Mouse (Mus musculus) heart, adult 11 months (tissue): ENCODE measurements around the gene Mtmr14.

Source experiments
- DNase-seq: peaks from one replicate; pipeline ENCODE4 v3.0.0; 2022

Gene Mtmr14

DNA sequence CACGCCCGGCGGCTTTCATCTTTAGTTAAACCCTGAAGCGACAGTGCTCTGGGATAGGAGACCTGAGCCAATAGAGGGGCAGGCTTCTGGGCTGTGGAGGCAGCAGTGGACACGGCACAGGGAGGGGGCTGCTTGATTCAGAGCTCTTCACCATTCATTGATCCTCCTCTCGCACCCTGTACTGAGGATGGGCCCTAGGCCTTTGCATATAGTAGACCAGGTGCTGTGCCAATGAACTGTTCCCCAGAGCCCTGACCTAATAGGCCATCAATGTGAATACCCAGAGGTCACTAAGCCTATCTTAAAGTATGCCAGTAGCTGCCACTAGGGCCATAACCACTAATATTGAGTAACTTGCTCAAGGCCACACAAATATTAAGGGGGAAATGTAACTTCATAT is 44.0 kb downstream of the Mtmr14 start:
- no peak for DNase-seq

DNA sequence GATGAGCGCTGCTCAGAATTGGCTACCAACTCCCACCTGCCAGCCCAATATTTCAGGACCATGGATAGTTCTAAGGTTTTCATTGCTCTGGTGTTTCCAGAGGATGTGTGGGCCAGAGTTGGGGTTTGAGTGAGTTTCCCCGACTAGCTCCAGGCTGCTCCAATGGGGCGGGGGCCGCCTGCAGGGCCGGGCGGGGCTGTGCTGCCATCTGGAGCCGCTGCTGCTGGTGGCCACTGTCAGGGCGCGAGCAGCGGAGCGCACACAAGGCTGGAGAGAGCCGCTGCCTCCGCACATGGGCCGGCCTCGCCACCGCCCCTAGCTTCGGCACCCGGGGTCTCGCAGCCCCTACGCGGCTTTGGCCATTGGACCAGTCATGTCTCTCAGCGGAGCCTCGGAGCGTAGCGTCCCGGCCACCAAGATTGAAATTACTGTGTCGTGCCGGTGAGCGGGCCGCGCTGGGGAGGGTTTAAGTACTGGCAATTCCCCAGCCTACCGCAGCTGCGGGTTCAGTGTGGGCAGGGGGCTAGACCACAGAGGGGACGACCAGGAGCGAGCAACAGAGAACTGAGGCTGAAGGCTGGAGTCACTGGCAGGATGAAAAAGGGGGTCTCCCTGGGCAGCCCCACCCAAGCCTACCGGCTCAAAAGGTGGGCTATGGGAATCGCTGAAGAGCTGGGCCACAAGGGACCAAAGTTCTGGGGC is 44.6 kb downstream of the Mtmr14 start, which contains the start of gene Cpne9:
Gene Cpne9, plus strand, starts transcription at position 207 of the 702 bp plus-strand sequence.
- no peak for DNase-seq

DNA sequence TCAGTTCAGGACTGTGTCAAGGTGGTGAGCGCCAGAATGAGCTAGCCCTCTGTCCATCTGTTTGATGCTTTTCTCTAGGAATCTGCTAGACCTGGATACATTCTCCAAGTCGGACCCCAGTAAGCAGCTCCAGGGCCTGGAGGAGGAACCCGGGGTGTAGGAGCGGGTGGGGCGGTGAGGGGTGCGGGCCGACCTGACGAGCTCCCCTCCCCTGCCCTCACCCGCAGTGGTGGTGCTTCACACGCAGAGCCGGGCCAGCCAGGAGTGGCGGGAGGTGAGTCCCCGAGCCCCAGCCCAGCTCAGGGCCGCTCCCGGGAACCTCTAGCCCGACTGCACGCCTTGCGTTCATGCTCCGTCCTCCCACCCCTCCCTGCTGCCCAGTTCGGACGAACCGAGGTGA is 45.3 kb downstream of the Mtmr14 start:
- DNase-seq, result no peak

DNA sequence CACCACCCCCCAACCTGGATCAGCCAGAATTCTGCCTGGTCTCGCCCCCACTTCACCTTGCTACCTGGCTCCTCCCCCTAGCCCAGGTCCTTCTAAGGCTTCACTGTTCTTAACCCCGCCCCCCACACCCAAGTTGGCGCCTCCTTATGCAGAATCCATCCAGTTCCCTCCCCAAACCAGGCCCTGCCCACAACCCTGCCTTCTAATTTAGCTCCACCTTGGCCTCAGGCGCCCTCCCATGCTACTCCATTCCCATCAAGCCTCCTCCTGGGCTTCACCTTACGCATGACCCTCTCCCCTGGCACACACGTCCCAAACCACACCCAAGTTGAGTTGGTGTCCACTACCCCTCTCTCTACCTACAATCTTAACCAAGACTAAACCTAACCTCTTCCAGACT is 45.9 kb downstream of the Mtmr14 start:
- DNase-seq, result no peak

DNA sequence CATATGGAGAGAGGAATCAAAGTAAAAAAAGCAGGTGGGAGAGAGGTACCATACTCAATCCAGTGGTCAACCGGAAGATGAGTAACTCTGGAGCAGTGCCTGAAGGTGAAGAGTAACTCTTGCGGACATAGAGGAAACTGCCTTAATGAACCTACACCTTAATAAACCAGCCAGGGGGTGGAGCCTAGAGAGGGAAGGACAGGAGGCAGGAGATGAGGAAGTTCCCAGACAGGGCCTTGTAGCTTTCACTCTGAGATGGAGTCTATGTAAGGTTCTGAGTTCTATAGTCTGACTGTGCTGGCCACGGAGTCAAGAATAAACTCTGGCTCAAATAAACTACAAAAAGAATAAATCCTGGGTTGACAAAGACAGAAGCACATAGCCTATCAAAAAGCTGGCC is 47.3 kb downstream of the Mtmr14 start:
- DNase-seq, result no peak

DNA sequence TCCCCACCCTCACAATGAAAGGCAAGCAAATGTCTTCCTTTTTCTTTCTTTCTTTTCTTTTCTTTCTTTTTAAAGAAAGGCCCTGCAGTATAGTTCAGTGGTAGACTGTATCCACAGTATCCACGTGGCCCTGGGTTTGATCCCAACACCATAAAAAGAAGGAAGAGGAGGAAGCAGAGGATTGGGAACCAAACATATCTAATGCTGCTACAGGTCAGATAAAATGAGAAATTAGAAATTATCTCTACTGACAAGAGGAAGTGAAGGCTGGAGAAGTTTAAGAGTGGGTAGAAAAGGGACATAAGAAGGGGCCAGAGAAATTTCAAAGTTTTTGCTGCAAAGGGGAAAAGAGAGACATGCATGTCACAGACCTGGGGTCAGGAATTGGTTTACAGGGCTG is 48.7 kb downstream of the Mtmr14 start:
- no peak for DNase-seq

DNA sequence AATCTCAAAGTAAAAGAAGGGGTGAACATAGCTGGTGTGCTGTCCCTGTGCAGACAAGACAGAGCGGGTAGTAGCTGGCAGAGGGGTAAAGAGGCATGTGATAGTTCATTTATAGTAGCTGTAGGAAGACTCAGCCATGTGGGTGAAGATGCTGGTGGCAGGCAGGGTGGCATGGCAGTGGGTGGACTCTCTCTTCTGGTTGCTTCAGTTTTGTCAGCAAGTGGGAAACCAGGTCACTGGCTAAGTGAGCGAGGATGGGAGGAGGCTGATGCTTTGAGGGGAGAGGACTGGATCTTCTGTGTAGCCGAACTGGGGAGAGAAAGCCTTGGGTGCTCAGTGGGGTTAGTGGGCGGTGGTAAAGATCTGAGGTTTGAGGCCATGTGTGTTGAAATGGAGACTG is 49.6 kb downstream of the Mtmr14 start:
- DNase-seq, result no peak

DNA sequence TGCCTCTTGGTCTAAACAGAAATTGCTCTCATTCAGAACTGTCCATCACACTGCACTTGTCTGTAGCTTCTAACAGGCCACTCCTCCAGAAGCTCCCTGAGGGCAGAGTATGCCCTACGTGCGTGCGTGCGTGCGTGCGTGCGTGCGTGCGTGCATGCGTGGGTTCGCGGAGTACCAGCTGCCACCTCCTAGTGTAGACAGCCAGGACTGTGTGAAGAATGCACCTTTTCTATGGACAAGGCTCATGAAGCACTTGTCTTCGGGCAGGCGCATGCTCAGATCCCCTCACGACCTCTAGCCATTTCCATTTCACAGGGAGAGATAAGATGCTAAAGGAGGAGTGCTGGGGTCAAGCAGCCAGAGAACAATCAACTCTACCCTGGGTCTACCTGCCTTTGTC is 51.7 kb downstream of the Mtmr14 start:
- no peak for DNase-seq

DNA sequence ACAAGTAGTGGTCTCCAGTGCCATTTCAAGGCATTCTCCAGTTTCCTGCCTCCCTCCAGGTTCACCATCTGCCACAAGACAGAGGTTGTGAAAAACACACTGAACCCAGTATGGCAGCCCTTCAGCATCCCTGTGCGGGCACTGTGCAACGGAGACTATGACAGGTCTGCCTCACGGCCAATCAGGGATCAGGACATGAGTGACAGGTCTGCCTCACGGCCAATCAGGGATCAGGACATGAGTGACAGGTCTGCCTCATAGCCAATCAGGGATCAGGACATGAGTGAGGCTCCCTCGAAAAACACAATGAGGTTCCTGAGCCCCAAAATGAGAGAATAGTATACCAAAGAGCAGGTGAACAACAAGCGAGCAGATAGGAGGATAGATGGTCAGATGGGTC is 52.7 kb downstream of the Mtmr14 start:
- DNase-seq, result no peak

DNA sequence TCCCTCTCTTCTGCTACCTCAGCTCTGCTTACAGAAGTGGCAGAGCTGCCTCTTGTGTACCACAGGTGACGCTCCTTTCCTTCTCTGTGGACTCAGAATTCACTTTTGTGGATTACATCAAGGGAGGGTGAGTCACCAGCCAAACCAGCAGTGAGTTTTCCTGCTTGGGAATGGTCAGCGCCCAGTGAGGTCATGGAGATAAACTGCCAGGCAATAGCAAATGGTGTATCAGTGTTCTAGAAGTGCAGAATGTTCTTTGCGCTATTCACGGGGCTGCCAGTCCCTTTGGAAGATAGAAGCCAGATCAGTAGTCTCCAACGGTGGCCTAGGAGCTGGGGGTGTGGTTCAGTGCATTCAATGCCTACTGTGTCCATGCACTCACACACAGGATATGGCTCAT is 55.3 kb downstream of the Mtmr14 start:
- peak; percentile 91 for DNase-seq

DNA sequence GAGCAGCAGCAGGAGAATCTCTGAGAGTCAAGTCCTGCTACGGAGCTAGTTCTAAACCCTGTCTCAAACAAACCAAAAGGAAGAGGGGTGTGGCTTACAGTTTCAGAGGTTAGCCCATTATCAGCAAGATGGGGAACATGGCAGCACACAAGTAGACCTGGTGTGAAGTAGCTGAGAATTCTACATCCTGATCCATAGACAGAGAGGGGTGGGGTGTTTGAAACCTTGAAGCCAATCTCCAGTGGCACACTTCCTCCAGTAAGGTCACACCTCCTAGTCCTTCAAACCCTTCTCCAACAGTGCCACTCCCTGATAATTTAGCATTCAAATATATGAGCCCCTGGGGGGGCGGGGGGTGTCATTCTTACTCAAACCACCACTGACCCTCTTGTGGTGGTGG is 58.4 kb downstream of the Mtmr14 start:
- no peak for DNase-seq

DNA sequence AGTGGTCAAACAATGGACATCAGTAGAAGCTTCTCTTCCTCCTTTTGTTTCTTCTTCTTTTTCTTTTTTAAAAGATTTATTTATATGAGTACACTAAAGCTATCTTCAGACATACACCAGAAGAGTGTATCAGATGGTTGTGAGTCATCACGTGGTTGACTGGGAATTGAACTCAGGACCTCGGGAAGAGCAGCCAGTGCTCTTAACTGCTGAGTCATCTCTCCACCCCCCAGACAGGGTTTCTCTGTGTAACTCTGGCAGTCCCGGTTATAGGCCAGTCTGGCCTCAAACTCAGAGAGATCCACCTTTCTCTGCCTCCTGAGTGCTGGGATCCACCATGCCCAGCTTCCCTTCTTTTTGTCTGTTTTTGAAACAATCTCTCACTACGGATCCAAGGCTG is 59.0 kb downstream of the Mtmr14 start:
- DNase-seq, result no peak

DNA sequence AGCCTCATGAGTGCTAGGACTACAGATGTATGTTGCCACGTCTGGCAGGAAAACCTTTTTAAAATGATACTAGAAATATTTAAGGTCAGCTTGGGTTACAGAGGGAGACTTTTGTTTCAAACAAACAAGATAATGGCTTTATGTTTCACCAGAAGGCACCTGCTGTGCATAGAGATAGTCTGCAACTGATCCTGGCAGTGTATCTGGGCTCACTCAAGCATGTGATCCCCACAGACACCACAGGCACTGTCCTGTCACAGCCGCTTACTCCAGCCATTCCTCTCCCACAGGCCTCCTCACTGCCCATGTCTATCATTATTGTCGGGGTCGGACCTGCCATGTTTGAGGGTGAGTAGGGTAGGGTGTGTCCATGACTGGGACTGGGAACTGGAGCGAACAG is 63.7 kb downstream of the Mtmr14 start:
- no peak for DNase-seq

DNA sequence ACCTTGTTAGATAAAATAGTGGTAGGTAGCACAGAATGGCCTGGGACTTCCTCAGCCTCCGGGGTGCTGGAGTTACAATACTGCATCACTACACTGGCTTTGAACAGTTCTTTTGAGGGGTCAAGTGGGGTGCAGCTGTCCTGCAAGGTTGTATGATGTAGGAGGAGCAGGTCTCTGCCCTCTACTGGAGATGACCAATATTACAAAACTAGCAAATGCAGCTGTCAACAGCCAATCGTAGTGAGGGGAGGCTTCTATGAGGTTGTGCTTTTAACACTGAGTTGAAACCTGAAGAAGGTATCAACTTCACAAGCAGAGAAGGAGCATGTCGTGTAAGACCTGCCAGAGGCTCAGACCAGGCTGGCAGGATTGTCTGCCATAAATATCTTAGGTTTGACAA is 64.6 kb downstream of the Mtmr14 start:
- no peak for DNase-seq

DNA sequence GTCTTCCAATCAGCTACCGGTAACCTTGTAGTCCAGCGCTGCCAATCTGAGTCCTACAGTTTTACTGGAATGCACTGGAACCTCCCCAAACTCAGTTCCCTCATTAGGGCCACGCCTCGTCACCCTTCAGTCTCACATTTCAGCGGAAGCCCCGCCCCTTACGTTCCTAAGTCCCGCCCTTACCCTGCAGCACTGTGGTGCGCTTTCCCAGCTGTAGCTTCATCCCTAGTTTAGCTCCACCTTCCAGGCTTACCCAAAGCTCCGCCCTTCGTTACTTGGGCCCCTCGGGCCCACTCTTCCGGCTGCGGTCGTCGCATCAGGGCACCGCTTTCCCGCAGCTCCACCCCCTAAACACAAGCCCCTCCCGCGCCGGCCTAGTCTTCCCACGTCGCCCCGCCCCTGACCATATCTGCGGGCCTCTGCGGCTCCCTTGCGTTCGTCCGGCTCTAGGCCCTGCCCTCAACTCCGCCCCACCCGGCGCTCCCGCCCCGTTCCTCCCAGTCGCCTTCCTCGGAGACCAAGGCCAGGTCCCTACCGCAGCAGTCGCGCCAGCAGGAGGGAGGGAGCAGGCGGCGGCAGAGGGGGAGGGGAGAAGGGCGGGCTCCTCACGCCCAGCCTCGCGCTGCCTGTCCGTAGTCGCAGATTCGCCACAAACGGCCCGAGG is 68.8 kb downstream of the Mtmr14 start:
- peak; percentile 100 for DNase-seq

DNA sequence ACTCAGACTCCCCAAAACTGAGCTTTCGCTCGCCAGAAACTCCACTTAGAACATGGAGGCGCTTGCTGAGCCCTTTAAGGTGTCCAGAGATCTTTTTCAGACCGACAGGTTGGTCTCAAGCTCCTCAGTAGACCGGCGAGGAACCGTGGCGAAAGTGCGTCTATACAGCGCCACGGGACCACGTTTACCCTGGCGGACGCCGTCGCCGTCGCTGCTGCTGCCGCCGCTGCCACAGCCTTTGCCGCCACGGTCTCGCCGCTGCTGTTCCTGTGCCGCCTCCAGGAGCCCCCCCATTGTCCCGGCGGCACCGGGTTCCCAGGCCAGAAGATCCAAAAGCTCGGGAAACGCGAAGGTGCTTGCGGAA is 69.3 kb downstream of the Mtmr14 start, which contains the start of gene Brpf1:
Gene Brpf1, plus strand, starts transcription at position 152 of the 364 bp plus-strand sequence.
- DNase-seq, result no peak

DNA sequence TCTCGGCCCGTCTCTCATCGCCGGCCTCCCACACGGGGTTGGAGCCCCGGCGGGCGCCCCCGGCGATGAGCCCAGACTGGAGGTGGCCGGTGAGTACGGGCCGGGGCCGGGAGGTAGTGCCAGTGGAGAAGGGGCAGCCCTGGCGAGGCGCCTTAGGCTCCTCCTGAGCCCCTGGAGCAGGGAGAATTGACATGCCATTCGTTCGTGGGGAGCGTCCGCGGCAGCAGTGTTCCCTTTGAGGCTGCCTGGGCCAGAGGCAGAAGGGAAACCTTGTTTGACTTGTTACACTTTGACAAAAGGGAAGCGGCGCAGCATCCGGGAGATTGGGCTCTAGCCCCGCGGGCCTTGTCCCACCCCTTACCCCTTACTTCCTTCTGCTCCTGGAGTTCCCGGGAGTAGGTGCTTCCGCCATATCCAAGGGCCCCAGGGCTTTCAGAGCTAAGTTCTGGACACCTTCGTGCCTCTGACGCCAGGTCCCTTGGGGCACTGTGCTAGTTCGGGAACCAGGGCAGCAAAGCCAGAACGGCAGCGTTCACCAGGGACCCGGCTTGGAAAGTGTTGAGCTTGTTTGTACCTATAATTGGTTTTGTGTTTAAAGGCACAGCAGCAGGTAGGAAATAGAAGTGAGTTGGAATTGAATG is 70.0 kb downstream of the Mtmr14 start:
- peak; percentile 97 for DNase-seq

DNA sequence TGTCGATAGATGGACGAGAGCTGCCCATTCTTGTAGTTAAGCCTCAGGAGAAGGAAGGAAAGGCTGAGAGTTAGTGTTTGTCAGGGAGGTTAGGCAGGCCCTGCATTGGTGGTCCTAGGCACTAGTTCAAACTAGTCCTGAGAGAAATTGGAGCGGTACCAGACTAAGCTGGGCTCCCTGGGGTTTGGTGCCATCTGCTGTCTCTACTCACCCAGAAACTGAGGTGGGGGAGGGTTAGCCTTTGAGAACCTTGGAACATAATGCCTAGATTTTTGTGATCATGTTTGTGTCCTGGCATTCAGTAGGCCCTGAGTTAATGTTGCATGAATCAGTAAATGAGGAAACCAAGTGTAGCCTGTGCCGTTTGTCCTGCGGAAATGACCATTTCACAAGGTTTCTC is 70.5 kb downstream of the Mtmr14 start:
- peak; percentile 94 for DNase-seq

DNA sequence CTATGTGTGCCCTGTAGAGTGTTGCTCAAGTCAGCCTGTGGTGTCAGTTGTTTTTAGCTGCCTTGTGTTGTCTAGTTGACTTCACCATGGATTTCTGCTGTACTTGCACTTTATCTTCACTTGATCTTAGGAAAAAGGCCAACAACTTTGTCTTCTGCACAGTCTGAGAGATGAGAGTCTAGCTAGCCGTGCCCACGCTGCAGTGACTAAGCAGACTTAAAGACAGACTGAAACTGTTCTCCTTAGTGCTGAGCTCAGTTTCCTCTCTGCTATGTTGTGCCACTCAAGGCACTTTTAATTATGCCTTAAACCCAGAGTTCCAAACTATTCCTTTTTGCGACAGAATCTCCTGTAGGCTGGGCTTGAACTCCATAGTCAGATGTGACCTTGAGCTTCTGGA is 78.3 kb downstream of the Mtmr14 start:
- DNase-seq, result no peak

DNA sequence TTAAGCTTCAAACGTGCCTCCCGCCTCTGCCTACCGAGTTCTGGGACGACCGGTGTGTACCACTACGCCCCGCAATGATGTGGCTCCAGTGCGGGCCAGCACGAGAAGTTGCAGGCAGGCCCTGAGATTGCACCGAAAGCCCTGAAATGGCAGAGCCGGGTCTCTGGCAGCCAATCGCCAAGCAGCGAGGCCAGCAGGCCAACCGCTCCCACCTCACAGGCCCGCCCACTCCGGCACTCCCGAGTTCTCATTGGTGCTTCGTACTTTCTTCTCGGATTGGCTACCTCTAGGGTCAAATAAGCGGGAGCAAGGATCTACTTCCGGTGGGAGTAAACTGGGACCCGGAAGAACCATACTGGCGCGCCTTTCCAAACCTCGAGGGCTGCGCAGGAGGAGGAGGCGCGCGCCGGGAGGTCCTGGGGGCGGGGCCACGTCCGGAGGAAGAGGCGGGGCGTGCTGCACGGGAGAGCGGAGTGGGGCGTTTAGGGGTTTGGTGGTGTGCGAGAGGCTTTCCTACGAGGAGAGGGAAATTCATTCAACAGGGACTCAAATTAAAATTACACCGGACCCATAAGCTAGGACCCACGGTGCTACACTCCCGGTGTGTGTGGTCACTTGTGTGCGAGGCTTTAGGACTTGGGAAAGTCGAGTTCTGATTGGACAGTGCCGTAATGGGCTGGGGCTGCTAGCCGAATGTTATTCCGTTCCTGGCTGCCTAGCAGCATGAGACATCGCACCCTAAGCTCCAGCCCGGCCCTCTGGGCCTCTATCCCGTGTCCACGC is 89.1 kb downstream of the Mtmr14 start, which contains the start of gene Ogg1:
Gene Ogg1, plus strand, starts transcription at position 440 of the 783 bp plus-strand sequence.
- peak; percentile 100 for DNase-seq

DNA sequence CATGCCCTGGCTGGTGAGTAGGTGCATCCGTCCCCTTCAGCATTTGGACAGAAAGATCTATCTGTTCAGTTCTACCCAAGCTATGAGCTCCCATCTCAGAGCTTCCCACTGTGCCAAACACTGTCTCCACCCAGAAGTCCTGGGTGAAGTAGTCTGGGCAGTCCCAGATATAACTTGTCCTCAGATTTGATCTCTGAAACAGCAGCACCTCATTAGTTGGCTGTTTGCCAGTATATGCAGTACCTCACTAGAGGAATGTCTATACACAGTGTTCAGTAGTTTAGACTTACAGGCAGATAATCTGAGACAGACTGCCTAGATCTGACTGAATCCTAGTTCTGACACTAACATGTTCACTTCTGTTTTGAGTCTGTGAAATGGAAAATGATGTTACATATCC is 91.8 kb downstream of the Mtmr14 start:
- no peak for DNase-seq

DNA sequence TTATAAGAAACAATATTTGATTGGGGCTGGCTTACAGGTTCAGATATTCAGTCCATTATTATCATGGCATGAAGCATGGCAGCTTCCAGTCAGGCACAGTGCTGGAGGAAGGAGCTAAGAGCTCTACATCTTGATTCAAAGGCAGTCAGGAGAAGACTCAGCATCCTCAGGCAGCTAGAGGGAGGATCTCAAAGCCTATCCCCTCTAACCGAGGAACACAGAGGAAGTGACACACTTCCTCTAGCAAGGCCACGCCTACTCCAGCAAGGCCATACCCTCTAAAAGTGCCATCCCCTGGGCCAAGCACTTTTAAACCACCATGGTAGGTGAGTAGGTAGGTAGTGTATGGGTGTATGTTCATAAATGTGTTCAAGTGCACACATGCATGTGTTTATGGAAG is 92.9 kb downstream of the Mtmr14 start:
- DNase-seq, result peak; percentile 96
